Mouse (Mus musculus) megakaryocyte, embryonic 14.5 days (primary cell): ENCODE results near the gene Strada.

Experiments used
- FLI1 ChIP-seq: IDR thresholded peaks from 2 replicates; pipeline ENCODE4 v1.6.1; 2012; ENCODE audit warnings: low read length, inconsistent platforms, mixed read lengths
- GATA1 ChIP-seq: IDR thresholded peaks from 3 replicates; pipeline ENCODE4 v1.6.1; 2012; ENCODE audit warnings: mixed read lengths, low read length, inconsistent platforms, borderline replicate concordance

GRCm38 (mm10) chr11:106193371-106194154, 8.4 kb downstream of the Strada start:
- no peak for TF ChIP-seq GATA1
- no peak for TF ChIP-seq FLI1
